ENCODE assay signal across 8 mouse cellular contexts in genomic region chr6:129234456-129235360, GRCm38 (mm10). TPM values are rescaled to one million over a fixed set of nuclear protein-coding genes. Genes with fewer than 3 reads are reported as not detected.
DNase-seq lines count a peak whose midpoint lies in the region; ATAC-seq and TF ChIP-seq lines count a peak whose summit lies in the region.

No protein-coding gene starts in this region.

- no peak for DNase-seq in limb, embryonic 10.5 days (ENCODE audit: low spot score)
- DNase-seq in lung, postnatal 36 days, result peak; percentile 64
- DNase-seq in thymus, postnatal 10 days (ENCODE audit: low spot score in 2 of 2), result peak; percentile 61 to 65
- no peak for DNase-seq in midbrain, embryonic 14.5 days
- DNase-seq in hindbrain, embryonic 11.5 days (ENCODE audit: low spot score), result no peak
- DNase-seq in cerebellum, adult 9-11 months, result no peak

- TF ChIP-seq POLR2A in cortical plate, adult 2 months (IDR thresholded peaks at IDR 0.05; ENCODE audit: extremely low read depth, insufficient read depth, low read length), result no peak

- no peaks in the 10 kb centered on the region for H3K36me3 ChIP-seq in limb, embryonic 15.5 days
- no peaks in the 10 kb centered on the region for H3K36me3 ChIP-seq in limb, embryonic 10.5 days
- H3K36me3 ChIP-seq in midbrain, embryonic 14.5 days (ENCODE audit: control insufficient read depth, insufficient read depth, low read length), result no peaks in the 10 kb centered on the region
- no peaks in the 10 kb centered on the region for H3K36me3 ChIP-seq in hindbrain, embryonic 11.5 days (ENCODE audit: control insufficient read depth, insufficient read depth, low read length)

- peaks cover 15% of the 10 kb centered on the region for H3K4me1 ChIP-seq in limb, embryonic 15.5 days
- peaks cover 4% of the 10 kb centered on the region for H3K4me1 ChIP-seq in limb, embryonic 10.5 days
- H3K4me1 ChIP-seq in cortical plate, adult 2 months (ENCODE audit: control insufficient read depth, insufficient read depth, low read length), result no peaks in the 10 kb centered on the region; the same call in 1 of the 2 replicates
- 0 out of 2 replicates have a peak, but pooled peaks cover 6% of the 10 kb centered on the region for H3K4me1 ChIP-seq in midbrain, embryonic 14.5 days (ENCODE audit: control insufficient read depth, insufficient read depth, low read length)
- no peaks in the 10 kb centered on the region for H3K4me1 ChIP-seq in hindbrain, embryonic 11.5 days (replicated peaks; ENCODE audit: control insufficient read depth, insufficient read depth, low read length)

- ATAC-seq in limb, embryonic 15.5 days (ENCODE audit: insufficient number of reproducible peaks, low FRiP score, low TSS enrichment, low read depth), result no peak
- ATAC-seq in midbrain, embryonic 14.5 days (ENCODE audit: low FRiP score, low TSS enrichment), result no peak
- ATAC-seq in hindbrain, embryonic 11.5 days (ENCODE audit: low FRiP score), result no peak

- TF ChIP-seq CTCF in cortical plate, adult 2 months (IDR thresholded peaks at IDR 0.05; ENCODE audit: extremely low read depth, insufficient read depth, low read length), result no peak

- no peak overlapping the region for H3K4me2 ChIP-seq in limb, embryonic 15.5 days
- H3K4me2 ChIP-seq in midbrain, embryonic 14.5 days (ENCODE audit: low read length), result no peak overlapping the region
- H3K4me2 ChIP-seq in hindbrain, embryonic 11.5 days (replicated peaks; ENCODE audit: low read depth, low read length), result no peak overlapping the region

- 74% methylated on average over 8 of the region's 8 CpGs for WGBS in limb, embryonic 15.5 days
- 83% methylated on average over 8 of the region's 8 CpGs for WGBS in limb, embryonic 10.5 days
- WGBS in midbrain, embryonic 14.5 days, result 84% methylated on average over 8 of the region's 8 CpGs
- WGBS in hindbrain, embryonic 11.5 days, result 81% methylated on average over 8 of the region's 8 CpGs

- no peak overlapping the region for H3K4me3 ChIP-seq in limb, embryonic 15.5 days
- H3K4me3 ChIP-seq in limb, embryonic 10.5 days, result no peak overlapping the region
- no peak overlapping the region for H3K4me3 ChIP-seq in cortical plate, adult 2 months (ENCODE audit: insufficient read depth, low read length)
- H3K4me3 ChIP-seq in midbrain, embryonic 14.5 days (replicated peaks; ENCODE audit: low read depth, low read length), result no peak overlapping the region
- H3K4me3 ChIP-seq in hindbrain, embryonic 11.5 days (ENCODE audit: low read depth, low read length), result no peak overlapping the region

- H3K9me3 ChIP-seq in limb, embryonic 15.5 days, result no peaks in the 10 kb centered on the region
- no peaks in the 10 kb centered on the region for H3K9me3 ChIP-seq in limb, embryonic 10.5 days (replicated peaks)
- no peaks in the 10 kb centered on the region for H3K9me3 ChIP-seq in midbrain, embryonic 14.5 days (ENCODE audit: control insufficient read depth, low read length)
- H3K9me3 ChIP-seq in hindbrain, embryonic 11.5 days (ENCODE audit: control insufficient read depth, low read length), result no peaks in the 10 kb centered on the region

- H3K27me3 ChIP-seq in limb, embryonic 15.5 days, result no peaks in the 10 kb centered on the region
- no peaks in the 10 kb centered on the region for H3K27me3 ChIP-seq in limb, embryonic 10.5 days (ENCODE audit: low read depth, poor library complexity, severe bottlenecking)
- no peaks in the 10 kb centered on the region for H3K27me3 ChIP-seq in midbrain, embryonic 14.5 days (ENCODE audit: control insufficient read depth, insufficient read depth, low read length)
- no peaks in the 10 kb centered on the region for H3K27me3 ChIP-seq in hindbrain, embryonic 11.5 days (ENCODE audit: control insufficient read depth, insufficient read depth, low read length)

- 0 out of 2 replicates have a peak overlapping the region, but pooled peaks have one; percentile 3 for H3K27ac ChIP-seq in limb, embryonic 15.5 days
- no peak overlapping the region for H3K27ac ChIP-seq in limb, embryonic 10.5 days
- peak overlapping the region; percentile 84 for H3K27ac ChIP-seq in cortical plate, adult 2 months (ENCODE audit: insufficient read depth, low read length)
- no peak overlapping the region for H3K27ac ChIP-seq in midbrain, embryonic 14.5 days (replicated peaks; ENCODE audit: low read depth, low read length)
- no peak overlapping the region for H3K27ac ChIP-seq in hindbrain, embryonic 11.5 days (ENCODE audit: low read depth, low read length)

- no peak overlapping the region for H3K9ac ChIP-seq in limb, embryonic 15.5 days
- no peak overlapping the region for H3K9ac ChIP-seq in midbrain, embryonic 14.5 days (replicated peaks; ENCODE audit: low read length)
- H3K9ac ChIP-seq in hindbrain, embryonic 11.5 days (ENCODE audit: low read depth, low read length), result no peak overlapping the region

RNA-seq across cellular contexts. Expression of gene Cd69, which starts 40.5 kb away (rescaled TPM):
- 0.13 and 0.56 TPM in 2 replicates for polyA plus RNA-seq in limb, embryonic 15.5 days (2015; fragmentation: Nextera tagmentation; extraction: Ambion mirVana)
- 0.16 TPM in 1 of 2 replicates, not detected in the other for polyA plus RNA-seq in limb, embryonic 10.5 days (2016; fragmentation: Nextera tagmentation; extraction: Ambion mirVana)
- polyA plus RNA-seq in cortical plate, adult 2 months (2012; rRNA removed), result not detected in 2 replicates
- 0.21 TPM in 1 of 2 replicates, not detected in the other for polyA plus RNA-seq in midbrain, embryonic 14.5 days (2014; fragmentation: Nextera tagmentation; extraction: Ambion mirVana)
- polyA plus RNA-seq in hindbrain, embryonic 11.5 days (2014; fragmentation: Nextera tagmentation; extraction: Ambion mirVana), result 0.09 TPM in 1 of 2 replicates, not detected in the other

RNA-seq across cellular contexts. Expression of gene Clec2d, which starts 54.3 kb away (rescaled TPM):
- polyA plus RNA-seq in limb, embryonic 15.5 days (2015; fragmentation: Nextera tagmentation; extraction: Ambion mirVana), result 0.44 TPM in 1 of 2 replicates, not detected in the other
- not detected in 2 replicates for polyA plus RNA-seq in limb, embryonic 10.5 days (2016; fragmentation: Nextera tagmentation; extraction: Ambion mirVana)
- 15.6 and 16.0 TPM in 2 replicates for polyA plus RNA-seq in cortical plate, adult 2 months (2012; rRNA removed)
- polyA plus RNA-seq in midbrain, embryonic 14.5 days (2014; fragmentation: Nextera tagmentation; extraction: Ambion mirVana), result 0.17 TPM in 1 of 2 replicates, not detected in the other
- polyA plus RNA-seq in hindbrain, embryonic 11.5 days (2014; fragmentation: Nextera tagmentation; extraction: Ambion mirVana), result not detected in 2 replicates

Comparison
In these comparisons a context has a peak if more than half of its experiments do, and no peak if none do; other contexts are left out.
1. H3K27ac ChIP-seq: peak in limb, embryonic 15.5 days (single experiment) and cortical plate, adult 2 months (single experiment); none in limb, embryonic 10.5 days (single experiment), midbrain, embryonic 14.5 days (single experiment) and hindbrain, embryonic 11.5 days (single experiment).
2. DNase-seq: peak in lung, postnatal 36 days (single experiment) and thymus, postnatal 10 days (2 of 2); none in limb, embryonic 10.5 days (single experiment), midbrain, embryonic 14.5 days (single experiment), hindbrain, embryonic 11.5 days (single experiment) and cerebellum, adult 9-11 months (single experiment).
3. RNA of gene Clec2d, which starts 54.3 kb away (polyA plus RNA-seq): 15.6 to 16.0 TPM in cortical plate, adult 2 months; 0.44 TPM in limb, embryonic 15.5 days, 0.17 TPM in midbrain, embryonic 14.5 days, not detected in hindbrain, embryonic 11.5 days and not detected in limb, embryonic 10.5 days; every median in the first group is over 10 times any median in the second.